Mouse (Mus musculus): ENCODE measurements around the gene Prpsap2. TPM values are rescaled to one million over a fixed set of nuclear protein-coding genes. Genes with fewer than 3 reads are reported as not detected.

The Prpsap2 gene
- polyA plus RNA-seq, 1 experiment from 2014 or later, result 17.0 TPM

GRCm38 (mm10) chr11:61687595-61687994, 74.3 kb downstream of the Prpsap2 start:
- no peak for ATAC-seq (ENCODE audit: extremely low read depth, insufficient number of reproducible peaks, low FRiP score, low TSS enrichment)
- Histone ChIP-seq H3K27ac (replicated peaks) (peak overlapping the region; percentile 2; the same call in 1 of the 2 replicates), H3K36me3 (no peaks in the 10 kb centered on the region), H3K9ac (no peak overlapping the region), H3K4me1 (peaks cover 66% of the 10 kb centered on the region), H3K9me3 (no peaks in the 10 kb centered on the region), H3K27me3 (replicated peaks) (peaks cover 30% of the 10 kb centered on the region), H3K4me3 (no peak overlapping the region), H3K4me2 (no peak overlapping the region)
- WGBS, result 25% methylated on average over 2 of the region's 2 CpGs

- Histone ChIP-seq H3K36me3 (no peaks in the 10 kb centered on the region), H3K4me1 (peaks cover 66% of the 10 kb centered on the region), H3K27ac (replicated peaks) (peak overlapping the region; percentile 2; the same call in 1 of the 2 replicates), H3K9ac (no peak overlapping the region), H3K4me2 (no peak overlapping the region), H3K27me3 (replicated peaks) (peaks cover 35% of the 10 kb centered on the region), H3K9me3 (no peaks in the 10 kb centered on the region), H3K4me3 (no peak overlapping the region)
- WGBS, result 59% methylated on average over 10 of the region's 10 CpGs
- ATAC-seq (ENCODE audit: extremely low read depth, insufficient number of reproducible peaks, low FRiP score, low TSS enrichment), result no peak
These were observed 74.9 kb downstream of the Prpsap2 start for GRCm38 (mm10) chr11:61686906-61687453.

GRCm38 (mm10) chr11:61686141-61686540, 75.7 kb downstream of the Prpsap2 start:
- no peak overlapping the region for H3K4me3 ChIP-seq
- 15% methylated on average over 2 of the region's 2 CpGs for WGBS
- peak overlapping the region; percentile 83; the same call in 1 of the 2 replicates for H3K4me2 ChIP-seq
- H3K9ac ChIP-seq, result no peak overlapping the region
- no peaks in the 10 kb centered on the region for H3K9me3 ChIP-seq
- no peaks in the 10 kb centered on the region for H3K36me3 ChIP-seq
- 0 out of 2 replicates have a peak overlapping the region, but pooled peaks have one; percentile 0 for H3K27ac ChIP-seq (replicated peaks)
- peaks cover 66% of the 10 kb centered on the region for H3K4me1 ChIP-seq
- peaks cover 35% of the 10 kb centered on the region for H3K27me3 ChIP-seq (replicated peaks)
- ATAC-seq (ENCODE audit: extremely low read depth, insufficient number of reproducible peaks, low FRiP score, low TSS enrichment), result no peak

GRCm38 (mm10) chr11:61685119-61685725, 76.7 kb downstream of the Prpsap2 start:
- peak overlapping the region; percentile 58; the same call in 1 of the 2 replicates for H3K27ac ChIP-seq (replicated peaks)
- no peak for ATAC-seq (ENCODE audit: extremely low read depth, insufficient number of reproducible peaks, low FRiP score, low TSS enrichment)
- peaks cover 39% of the 10 kb centered on the region for H3K27me3 ChIP-seq (replicated peaks)
- peak overlapping the region; percentile 83 for H3K4me2 ChIP-seq
- peak overlapping the region; percentile 60 for H3K4me3 ChIP-seq
- peak overlapping the region; percentile 69 for H3K9ac ChIP-seq
- no peaks in the 10 kb centered on the region for H3K9me3 ChIP-seq
- peaks cover 66% of the 10 kb centered on the region for H3K4me1 ChIP-seq
- 37% methylated on average over 8 of the region's 8 CpGs for WGBS
- H3K36me3 ChIP-seq, result no peaks in the 10 kb centered on the region

- 1% methylated on average over 76 of the region's 76 CpGs for WGBS
- peaks cover 58% of the 10 kb centered on the region for H3K4me1 ChIP-seq
- peak within 1 kb of the TSS; percentile 60 for H3K4me3 ChIP-seq
- H3K36me3 ChIP-seq, result no peaks in the 10 kb centered on the region
- peak within 1 kb of the TSS; percentile 58; the same call in 1 of the 2 replicates for H3K27ac ChIP-seq (replicated peaks)
- H3K4me2 ChIP-seq, result peak within 1 kb of the TSS; percentile 83
- H3K9me3 ChIP-seq, result no peaks in the 10 kb centered on the region
- peak; percentile 65 for ATAC-seq (ENCODE audit: extremely low read depth, insufficient number of reproducible peaks, low FRiP score, low TSS enrichment)
- H3K9ac ChIP-seq, result peak within 1 kb of the TSS; percentile 69
- H3K27me3 ChIP-seq (replicated peaks), result peaks cover 41% of the 10 kb centered on the region
These were observed 77.8 kb downstream of the Prpsap2 start, which contains the start of gene Fam83g for GRCm38 (mm10) chr11:61683907-61684731. Gene Fam83g (plus strand): TSS chr11:61684091.

Other genes starting within 250 kb of the Prpsap2 start
- gene Epn2, start 182.4 kb downstream of the Prpsap2 start, polyA plus RNA-seq (2015; fragmentation: Nextera tagmentation; extraction: Ambion mirVana), result 19.8 and 20.5 TPM in 2 replicates
- gene Grap, start 108.8 kb downstream of the Prpsap2 start, polyA plus RNA-seq (2015; fragmentation: Nextera tagmentation; extraction: Ambion mirVana), result 10.5 and 11.2 TPM in 2 replicates
- gene Fam83g, start 78.0 kb downstream of the Prpsap2 start, polyA plus RNA-seq (2015; fragmentation: Nextera tagmentation; extraction: Ambion mirVana), result 1.5 and 1.6 TPM in 2 replicates
- gene Slc5a10, start 41.3 kb downstream of the Prpsap2 start, polyA plus RNA-seq (2015; fragmentation: Nextera tagmentation; extraction: Ambion mirVana), result 0.07 TPM in 1 of 2 replicates, not detected in the other
- gene Ulk2, start 93.0 kb upstream of the Prpsap2 start, polyA plus RNA-seq (2015; fragmentation: Nextera tagmentation; extraction: Ambion mirVana), result 10.4 and 11.2 TPM in 2 replicates
- gene Akap10, start 168.2 kb upstream of the Prpsap2 start, polyA plus RNA-seq (2015; fragmentation: Nextera tagmentation; extraction: Ambion mirVana), result 11.9 and 12.4 TPM in 2 replicates
- 12.2 and 13.1 TPM in 2 replicates for gene Specc1, start 194.7 kb upstream of the Prpsap2 start, polyA plus RNA-seq (2015; fragmentation: Nextera tagmentation; extraction: Ambion mirVana)

All from heart, embryonic 13.5 days (tissue).